Mouse (Mus musculus): ENCODE data around the gene Klhl30.

The Klhl30 gene

GRCm38 (mm10) chr1:91364822-91365644 lies 14.2 kb downstream of the Klhl30 start:
- DNase-seq (ENCODE audit: low read depth): no peak

GRCm38 (mm10) chr1:91365816-91366214 lies 15.0 kb downstream of the Klhl30 start:
- DNase-seq (ENCODE audit: low read depth): no peak

- DNase-seq (ENCODE audit: low read depth): no peak
Measured at GRCm38 (mm10) chr1:91366215-91367108, 15.6 kb downstream of the Klhl30 start, which contains the start of gene Erfe. Erfe (plus strand) TSS chr1:91366430.

GRCm38 (mm10) chr1:91367295-91367694 lies 16.5 kb downstream of the Klhl30 start:
- no peak for DNase-seq (ENCODE audit: low read depth)

GRCm38 (mm10) chr1:91369408-91369807 lies 18.6 kb downstream of the Klhl30 start:
- DNase-seq (ENCODE audit: low read depth): no peak

- no peak for DNase-seq (ENCODE audit: low read depth)
Measured at GRCm38 (mm10) chr1:91370055-91370454, 19.2 kb downstream of the Klhl30 start.

- no peak for DNase-seq (ENCODE audit: low read depth)
Measured at GRCm38 (mm10) chr1:91373414-91373835, 22.6 kb downstream of the Klhl30 start.

- DNase-seq (ENCODE audit: low read depth): peak; percentile 92
Measured at GRCm38 (mm10) chr1:91380453-91381090, 29.8 kb downstream of the Klhl30 start.

GRCm38 (mm10) chr1:91381091-91381471 lies 30.3 kb downstream of the Klhl30 start:
- DNase-seq (ENCODE audit: low read depth): no peak

DNA sequence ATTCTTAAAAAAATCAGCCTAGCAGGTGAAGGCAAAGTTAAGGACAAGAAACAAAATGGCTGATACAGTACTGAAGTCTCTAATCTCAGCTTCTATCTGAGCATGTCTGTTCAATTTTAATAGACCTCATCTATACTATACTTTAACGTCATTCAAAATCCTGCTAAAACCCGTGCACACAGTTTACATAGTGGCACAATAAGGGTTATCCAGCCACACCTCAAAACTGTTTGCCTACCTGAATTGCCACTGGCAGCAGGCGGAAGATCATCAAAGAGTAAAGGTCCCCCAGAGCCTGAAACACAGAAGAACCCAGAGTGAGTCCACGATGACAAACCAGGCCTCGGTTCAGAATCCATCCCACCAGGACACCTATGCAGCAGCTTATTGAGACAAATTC lies 39.6 kb downstream of the Klhl30 start:
- DNase-seq (ENCODE audit: low read depth): no peak

- DNase-seq (ENCODE audit: low read depth): peak; percentile 50
Measured at GRCm38 (mm10) chr1:91397927-91398259, 47.1 kb downstream of the Klhl30 start.

- peak; percentile 97 for DNase-seq (ENCODE audit: low read depth)
Measured at GRCm38 (mm10) chr1:91398260-91399062, 47.6 kb downstream of the Klhl30 start, which contains the start of gene Ilkap. Ilkap (minus strand) TSS chr1:91398815.

DNA sequence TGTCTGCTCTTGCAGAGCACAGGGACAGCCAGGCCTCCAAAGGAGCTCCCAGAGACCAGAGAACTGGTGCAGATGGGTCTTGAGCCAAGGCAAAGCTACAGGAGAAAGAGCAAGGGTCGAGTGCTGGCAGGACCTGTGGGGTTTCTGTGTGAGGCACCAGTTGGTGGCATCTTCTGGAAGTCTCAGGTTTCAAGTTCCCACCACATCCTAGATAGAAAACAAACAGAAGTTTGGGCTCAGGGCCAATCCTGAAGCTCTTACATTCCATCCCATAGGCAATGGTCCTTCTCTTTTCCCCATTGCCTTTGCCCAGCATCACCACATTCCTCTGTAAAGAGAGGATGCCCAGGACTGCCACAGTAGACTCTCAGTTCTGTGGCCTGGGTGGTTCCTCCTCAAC lies 54.2 kb downstream of the Klhl30 start:
- peak; percentile 45 for DNase-seq (ENCODE audit: low read depth)

GRCm38 (mm10) chr1:91405406-91406169 lies 54.8 kb downstream of the Klhl30 start:
- no peak for DNase-seq (ENCODE audit: low read depth)

GRCm38 (mm10) chr1:91407819-91408218 lies 57.0 kb downstream of the Klhl30 start:
- no peak for DNase-seq (ENCODE audit: low read depth)

- DNase-seq (ENCODE audit: low read depth): no peak
Measured at GRCm38 (mm10) chr1:91411631-91412285, 60.9 kb downstream of the Klhl30 start.

All from NIH3T3 (cell line).